In the genomic region with DNA sequence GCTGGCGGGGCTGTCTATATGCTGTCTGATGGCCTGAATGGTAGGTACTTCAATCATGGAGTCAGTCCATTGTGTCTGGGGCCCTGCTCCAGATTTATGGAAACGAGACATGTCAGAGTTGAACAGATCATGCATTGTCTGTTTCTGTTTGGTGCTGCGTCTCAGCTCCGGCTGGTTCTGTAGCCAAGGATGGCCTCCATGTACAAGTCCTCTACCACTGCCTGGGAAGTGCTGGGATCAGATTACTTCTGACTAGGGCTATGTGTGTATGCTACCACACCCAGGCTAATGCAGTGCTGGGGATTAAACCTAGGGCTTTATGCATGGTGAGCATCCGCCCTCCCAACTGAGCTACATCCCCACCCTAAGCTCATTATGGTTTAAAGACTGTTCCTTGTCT, we compare ENCODE assay signal across 10 mouse cellular contexts.
"Had no signal": no experiment of that assay in that cellular context is flagged by ENCODE, and none has a peak within 500 bp of the region (broad histone marks: within the 10 kb centered on the region; RNA-seq: fewer than 3 reads in every experiment).

No protein-coding gene starts in this region.

- H3K9ac ChIP-seq: limb, embryonic 13.5 days; liver, embryonic 14.5 days; midbrain, embryonic 13.5 days; neural tube, embryonic 12.5 days had no signal

- H3K4me1 ChIP-seq: limb, embryonic 13.5 days; midbrain, embryonic 13.5 days had no signal

- H3K36me3 ChIP-seq: limb, embryonic 13.5 days; midbrain, embryonic 13.5 days; neural tube, embryonic 12.5 days had no signal

- ATAC-seq: midbrain, embryonic 13.5 days had no signal

- H3K4me3 ChIP-seq: layer of hippocampus, adult 2 months; limb, embryonic 13.5 days; midbrain, embryonic 13.5 days; neural tube, embryonic 12.5 days had no signal

- H3K27ac ChIP-seq: layer of hippocampus, adult 2 months; limb, embryonic 13.5 days; liver, embryonic 14.5 days; midbrain, embryonic 13.5 days; neural tube, embryonic 12.5 days had no signal

- H3K9me3 ChIP-seq: limb, embryonic 13.5 days; midbrain, embryonic 13.5 days had no signal

- DNase-seq: kidney, postnatal 10 days; kidney, postnatal 4 days; left cerebral cortex, postnatal 4 days; lung, adult 18-20 months; thymus, postnatal 4 days had no signal

- H3K4me2 ChIP-seq: limb, embryonic 13.5 days; midbrain, embryonic 13.5 days; neural tube, embryonic 12.5 days had no signal

- H3K27me3 ChIP-seq: limb, embryonic 13.5 days; midbrain, embryonic 13.5 days; neural tube, embryonic 12.5 days had no signal
